Mouse (Mus musculus) adrenal gland, adult 2 months (tissue): ENCODE results near the gene Nemp1. TPM values are rescaled to one million over a fixed set of nuclear protein-coding genes. Genes with fewer than 3 reads are reported as not detected.

Source experiments
- polyA plus RNA-seq: library from polyadenylated mRNA; depleted of rRNA; stranded (reverse); fragments of >200 nt; gene quantifications from 2 replicates; pipeline ENCODE4 v1.2.3, GENCODE M21; 2012; rRNA removed
- total RNA-seq, 2 experiments: library from RNA; stranded (reverse); gene quantifications; 2 replicates each; pipeline ENCODE4 v1.2.3; 2021

Gene Nemp1
- total and polyA plus RNA-seq, 3 experiments, result 2.6 to 9.1 (median 4.6) TPM

Other genes with a start within 250 kb of the Nemp1 start
- 1 to 10 TPM in 1 of 2 experiments, under 1 TPM in 1; 0.93 to 1.8 TPM for gene Stac3, start 165.2 kb upstream of the Nemp1 start, total RNA-seq
- gene Stac3, start 165.2 kb upstream of the Nemp1 start, polyA plus RNA-seq, result 1.5 and 2.5 TPM in 2 replicates
- 10 to 100 TPM; 45.8 to 53.5 TPM for gene Ndufa4l2, start 151.9 kb upstream of the Nemp1 start, total RNA-seq
- gene Ndufa4l2, start 151.9 kb upstream of the Nemp1 start, polyA plus RNA-seq, result 86.0 and 107 TPM in 2 replicates
- 10 to 100 TPM; 43.3 to 48.8 TPM for gene Shmt2, start 144.5 kb upstream of the Nemp1 start, total RNA-seq
- 84.2 and 106 TPM in 2 replicates for gene Shmt2, start 144.5 kb upstream of the Nemp1 start, polyA plus RNA-seq
- gene Nxph4, start 132.3 kb upstream of the Nemp1 start, total RNA-seq, result 10 to 100 TPM in 1 of 2 experiments, 1 to 10 TPM in 1; 5.0 to 11.7 TPM
- 7.4 and 7.8 TPM in 2 replicates for gene Nxph4, start 132.3 kb upstream of the Nemp1 start, polyA plus RNA-seq
- 100 to 1,000 TPM; 138 to 196 TPM for gene Lrp1, start 45.8 kb upstream of the Nemp1 start, total RNA-seq
- gene Lrp1, start 45.8 kb upstream of the Nemp1 start, polyA plus RNA-seq, result 197 and 201 TPM in 2 replicates
- 100 to 1,000 TPM in 1 of 2 experiments, 10 to 100 TPM in 1; 88.3 to 109 TPM for gene Stat6, start 23.9 kb upstream of the Nemp1 start, total RNA-seq
- gene Stat6, start 23.9 kb upstream of the Nemp1 start, polyA plus RNA-seq, result 67.6 and 83.8 TPM in 2 replicates
- gene Nab2, start 1.7 kb downstream of the Nemp1 start, total RNA-seq, result 10 to 100 TPM; 16.9 to 26.6 TPM
- gene Nab2, start 1.7 kb downstream of the Nemp1 start, polyA plus RNA-seq, result 35.9 and 38.7 TPM in 2 replicates
- 10 to 100 TPM in 1 of 2 experiments, 1 to 10 TPM in 1; 1.1 to 15.1 TPM for gene Myo1a, start 38.3 kb downstream of the Nemp1 start, total RNA-seq
- 0.21 and 4.0 TPM in 2 replicates for gene Myo1a, start 38.3 kb downstream of the Nemp1 start, polyA plus RNA-seq
- not detected for gene Tac2, start 57.6 kb downstream of the Nemp1 start, total RNA-seq
- 0.18 and 0.38 TPM in 2 replicates for gene Tac2, start 57.6 kb downstream of the Nemp1 start, polyA plus RNA-seq
- gene Zbtb39, start 72.6 kb downstream of the Nemp1 start, total RNA-seq, result 10 to 100 TPM; 11.0 to 11.8 TPM
- gene Zbtb39, start 72.6 kb downstream of the Nemp1 start, polyA plus RNA-seq, result 5.6 and 5.8 TPM in 2 replicates
- gene Gpr182, start 84.8 kb downstream of the Nemp1 start, total RNA-seq, result 1 to 10 TPM; 8.2 to 8.5 TPM
- 18.5 and 21.0 TPM in 2 replicates for gene Gpr182, start 84.8 kb downstream of the Nemp1 start, polyA plus RNA-seq
- 1 to 10 TPM in 1 of 2 experiments, under 1 TPM in 1; 0.41 to 1.5 TPM for gene Rdh1, start 92.8 kb downstream of the Nemp1 start, total RNA-seq
- gene Rdh1, start 92.8 kb downstream of the Nemp1 start, polyA plus RNA-seq, result 0.98 and 1.4 TPM in 2 replicates
- 1 to 10 TPM; 1.1 to 2.9 TPM for gene Rdh16f1, start 92.9 kb downstream of the Nemp1 start, total RNA-seq
- gene Rdh16f1, start 92.9 kb downstream of the Nemp1 start, polyA plus RNA-seq, result 1.5 TPM in 2 replicates
- gene Rdh9, start 109.5 kb downstream of the Nemp1 start, total RNA-seq, result under 1 TPM in 1 of 2 experiments, not detected in 1; 0.46 TPM
- 0.22 and 0.31 TPM in 2 replicates for gene Rdh9, start 109.5 kb downstream of the Nemp1 start, polyA plus RNA-seq
- 1 to 10 TPM in 1 of 2 experiments, under 1 TPM in 1; 0.79 to 1.3 TPM for gene Rdh16, start 134.3 kb downstream of the Nemp1 start, total RNA-seq
- 0.12 TPM in 1 of 2 replicates, not detected in the other for gene Rdh16, start 134.3 kb downstream of the Nemp1 start, polyA plus RNA-seq
- gene Rdh19, start 183.0 kb downstream of the Nemp1 start, total RNA-seq, result not detected
- gene Rdh19, start 183.0 kb downstream of the Nemp1 start, polyA plus RNA-seq, result not detected in 2 replicates
- gene Rdh16f2, start 199.6 kb downstream of the Nemp1 start, total RNA-seq, result under 1 TPM in 1 of 2 experiments, not detected in 1; 0.23 TPM
- gene Rdh16f2, start 199.6 kb downstream of the Nemp1 start, polyA plus RNA-seq, result not detected in 2 replicates
- 1 to 10 TPM in 1 of 2 experiments, not detected in 1; 2.0 TPM for gene Rdh7, start 221.9 kb downstream of the Nemp1 start, total RNA-seq
- gene Rdh7, start 221.9 kb downstream of the Nemp1 start, polyA plus RNA-seq, result 0.17 TPM in 1 of 2 replicates, not detected in the other
- 1 to 10 TPM in 1 of 2 experiments, under 1 TPM in 1; 0.41 to 1.9 TPM for gene Sdr9c7, start 231.6 kb downstream of the Nemp1 start, total RNA-seq
- gene Sdr9c7, start 231.6 kb downstream of the Nemp1 start, polyA plus RNA-seq, result 0.74 and 0.85 TPM in 2 replicates